Mouse (Mus musculus): Measurements from ENCODE around the gene Nolc1.
"Not testable (repeated sequence)": the region's sequence is repeated elsewhere in the genome, so short reads cannot be mapped to it uniquely, and the experiment has no call there.

Nolc1 gene

DNA sequence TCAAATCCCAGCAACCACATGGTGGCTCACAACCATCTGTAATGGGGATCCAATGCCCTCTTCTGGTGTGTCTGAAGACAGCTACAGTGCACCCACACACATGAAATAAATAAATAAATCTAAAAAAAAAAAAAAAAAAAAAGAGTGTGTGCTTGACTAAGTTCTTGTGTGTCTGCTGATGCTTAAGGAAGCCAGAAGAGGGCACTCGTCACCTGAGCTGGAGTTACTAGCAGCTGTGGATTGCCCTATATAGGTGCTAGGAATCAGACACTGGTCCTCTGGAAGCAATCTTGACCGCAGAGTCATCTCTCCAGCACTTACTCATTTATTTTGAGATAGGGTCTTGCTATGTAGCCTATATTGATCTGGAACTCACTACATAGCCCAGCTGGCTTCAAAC, 18.5 kb downstream of the Nolc1 start:
- DNase-seq = no peak

DNA sequence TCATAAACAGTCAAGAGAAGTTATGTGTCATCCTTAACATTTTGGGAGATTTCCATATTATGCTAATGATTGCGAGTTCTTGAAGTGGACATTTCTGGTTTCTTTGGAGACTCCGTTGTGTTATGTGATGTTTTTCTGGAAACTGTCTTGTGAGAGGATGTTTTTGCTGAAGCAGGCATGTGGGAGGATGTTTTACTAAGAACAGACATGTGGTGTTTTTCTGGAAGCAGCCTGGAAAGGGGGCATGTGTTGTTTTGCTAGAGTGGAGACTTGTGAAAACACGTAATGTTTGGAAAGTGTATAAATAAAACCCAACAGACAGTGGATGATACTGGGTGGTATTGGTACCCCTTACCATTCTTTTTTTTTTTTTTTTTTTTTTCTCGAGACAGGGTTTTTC, 19.6 kb downstream of the Nolc1 start:
- DNase-seq = no peak

DNA sequence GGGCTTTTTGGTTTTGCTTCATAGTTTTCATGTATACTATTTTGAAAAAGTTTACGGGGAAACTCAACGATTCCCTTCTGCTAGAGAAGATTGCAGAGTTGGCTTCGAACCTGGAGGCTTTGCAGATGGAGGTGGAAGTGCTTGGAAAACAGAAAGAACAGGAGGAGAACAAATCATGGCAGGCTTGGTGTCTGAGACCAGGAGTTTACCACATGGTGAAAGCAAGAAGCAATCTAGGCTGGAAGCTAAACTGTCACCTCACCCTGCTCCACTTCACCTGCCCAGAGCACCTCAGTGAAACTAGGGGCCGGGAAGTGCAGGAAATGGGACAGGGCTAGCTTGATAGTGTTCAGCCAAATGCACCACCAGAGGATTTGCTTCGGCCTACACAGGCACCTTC, 20.7 kb downstream of the Nolc1 start:
- no peak for DNase-seq

DNA sequence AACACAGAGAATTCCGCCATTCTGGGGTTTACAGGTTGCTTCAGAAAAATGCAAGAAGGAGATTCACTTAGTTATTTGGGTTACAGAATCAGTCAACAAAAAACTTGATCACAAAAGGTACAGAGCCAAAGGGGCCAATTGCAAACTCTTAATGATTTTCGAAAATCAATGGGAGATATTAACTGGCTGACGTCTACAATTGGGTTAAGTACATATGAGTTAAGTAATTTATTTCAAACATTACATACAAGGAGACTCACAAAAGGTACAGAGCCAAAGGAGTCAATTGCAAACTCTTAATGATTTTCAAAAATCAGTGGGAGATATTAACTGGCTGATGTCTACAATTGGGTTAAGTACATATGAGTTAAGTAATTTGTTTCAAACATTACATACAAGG, 23.9 kb downstream of the Nolc1 start:
- DNase-seq = no peak

DNA sequence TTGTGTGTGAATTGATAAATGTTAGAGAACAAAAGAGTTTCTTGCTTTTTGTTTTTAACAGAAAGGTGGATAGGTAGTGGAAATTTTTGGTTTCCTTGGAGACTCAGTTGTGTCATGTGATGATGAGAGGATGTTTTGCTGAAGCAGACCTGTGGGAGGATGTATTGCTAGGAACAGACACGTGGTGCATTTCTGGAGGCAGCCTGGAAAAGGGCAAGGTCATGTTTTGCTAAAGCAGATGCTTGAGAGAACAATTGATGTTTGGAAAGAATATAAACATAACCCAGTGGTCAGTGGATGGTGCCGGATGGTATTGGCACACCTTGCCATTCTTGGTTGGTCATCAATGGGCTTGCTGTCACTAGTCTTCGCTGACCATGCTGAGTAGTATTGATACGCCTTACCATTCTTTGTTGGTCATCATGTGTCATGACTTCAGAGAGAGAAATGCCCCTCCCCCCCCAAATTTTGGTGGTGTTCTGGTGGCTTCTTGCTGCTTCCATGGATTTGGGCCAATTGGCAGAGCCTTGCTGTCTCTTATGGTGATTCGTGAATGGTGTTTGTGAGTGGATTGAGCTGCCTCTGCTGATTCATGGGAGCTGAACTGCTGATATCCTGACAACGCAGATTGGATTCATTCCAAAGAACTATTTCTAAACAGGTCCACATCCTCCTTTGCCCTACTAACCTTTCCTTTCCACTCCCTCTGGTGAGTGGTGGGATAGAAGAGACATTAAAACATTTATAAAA, 27.9 kb downstream of the Nolc1 start:
- DNase-seq = no peak

DNA sequence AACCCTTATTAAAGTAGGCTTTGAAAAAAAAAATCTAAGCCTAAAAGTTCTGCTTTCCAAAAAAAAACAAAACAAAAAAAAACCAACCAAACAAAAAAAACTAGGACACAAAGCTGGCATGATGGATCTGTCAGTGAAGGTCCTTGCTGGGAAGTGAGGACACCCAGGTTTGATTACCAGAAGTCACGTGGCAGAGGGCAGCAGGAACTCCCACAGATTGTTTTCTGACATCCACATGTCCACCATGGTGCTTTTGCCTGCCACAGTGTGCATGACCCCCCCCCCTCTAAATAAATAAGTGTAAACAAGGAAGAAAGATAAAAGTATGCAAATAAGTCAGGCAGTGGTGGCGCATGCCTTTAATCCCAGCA, 28.5 kb downstream of the Nolc1 start:
- no peak for DNase-seq

DNA sequence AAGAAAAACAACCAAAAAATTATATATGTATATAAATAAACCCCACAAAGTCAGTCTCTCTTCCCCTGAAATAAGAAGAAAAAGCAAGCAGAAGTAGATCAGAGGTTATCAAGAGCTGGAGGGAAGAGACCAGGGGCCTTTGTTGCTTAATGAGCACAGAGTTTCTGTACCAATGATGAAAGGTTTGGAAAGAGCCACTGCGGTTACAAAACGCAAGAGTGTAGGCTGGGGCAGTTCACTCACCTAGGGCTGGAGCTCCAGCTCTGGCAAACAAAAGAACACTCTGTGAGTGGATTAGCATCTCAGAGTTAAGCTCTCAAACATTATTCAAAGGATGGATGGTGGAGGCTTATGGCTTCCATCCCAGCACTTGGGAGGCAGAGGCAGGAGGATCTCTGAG, 34.6 kb downstream of the Nolc1 start:
- DNase-seq = no peak

DNA sequence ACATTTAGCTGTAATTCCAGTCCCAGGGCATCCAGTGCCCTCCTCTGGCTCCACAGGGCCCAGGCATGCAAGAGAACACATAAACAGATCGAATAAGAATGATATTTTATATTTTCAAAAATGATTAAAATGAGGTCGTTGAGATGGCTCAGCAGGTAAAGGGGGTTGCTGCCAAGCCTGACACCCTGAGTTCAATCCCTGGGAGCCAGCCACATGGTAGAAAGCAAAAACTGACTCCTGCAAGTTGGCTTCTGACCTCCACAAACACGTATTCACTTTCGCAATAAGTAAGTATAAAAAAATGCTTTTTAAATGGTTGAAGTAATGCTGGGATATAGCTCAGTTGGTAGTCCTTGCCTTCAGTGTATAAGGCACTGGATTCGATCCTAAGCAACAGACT, 35.1 kb downstream of the Nolc1 start:
- no peak for DNase-seq

DNA sequence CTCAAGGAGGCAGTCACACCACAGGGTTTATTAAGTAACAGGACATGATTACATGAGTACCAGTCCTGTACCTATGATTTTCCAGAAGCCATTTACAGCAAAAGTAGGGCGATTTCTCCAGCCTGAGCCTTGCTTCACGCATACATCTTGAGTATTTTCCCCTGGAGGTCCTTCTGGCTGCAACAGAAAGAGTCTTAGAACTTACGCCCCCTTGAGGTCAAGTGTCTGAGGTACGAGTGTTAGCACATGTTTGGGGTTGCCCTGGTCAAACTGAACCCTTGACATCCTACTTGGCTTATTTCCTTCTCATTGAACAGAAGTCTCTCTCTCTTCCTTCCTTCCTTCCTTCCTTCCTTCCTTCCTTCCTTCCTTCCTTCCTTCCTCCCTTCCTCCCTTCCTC, 39.0 kb downstream of the Nolc1 start:
- DNase-seq = no peak

DNA sequence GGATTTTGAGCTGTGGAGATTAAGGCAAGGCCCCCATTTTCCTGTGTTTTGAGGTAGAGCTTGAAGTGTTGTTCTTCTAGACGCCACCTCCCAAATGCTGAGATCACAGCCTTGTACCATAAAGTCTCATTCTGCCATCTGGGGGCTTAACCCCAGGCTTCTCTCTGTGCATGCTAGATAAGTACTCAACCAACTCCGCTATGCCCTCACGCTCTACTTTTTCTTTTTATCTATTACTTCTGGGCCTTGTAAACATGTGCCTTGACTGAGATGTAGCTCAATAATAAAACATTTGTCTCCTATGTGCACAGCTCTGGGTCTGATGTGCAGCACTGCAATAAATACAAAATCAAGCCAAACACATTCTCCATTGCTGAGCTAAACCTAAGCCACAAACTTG, 43.8 kb downstream of the Nolc1 start:
- DNase-seq = no peak

DNA sequence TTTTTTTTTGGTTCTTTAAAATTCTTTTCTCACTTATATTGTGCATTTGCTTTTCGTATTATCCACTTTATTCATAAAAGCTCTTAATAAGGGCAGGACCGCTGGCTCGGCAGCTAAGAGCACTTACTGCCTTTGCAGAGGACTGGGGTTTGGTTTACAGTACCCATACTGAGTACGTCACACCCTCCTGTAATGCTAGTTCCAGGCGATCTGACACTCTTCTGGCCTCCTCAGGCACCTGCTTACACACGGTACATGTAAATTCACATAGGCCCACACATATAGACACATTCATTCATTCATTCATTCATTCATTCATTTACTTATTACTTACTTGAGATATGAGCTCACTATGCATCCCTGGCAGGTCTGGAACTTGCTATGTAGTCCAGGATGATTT, 45.2 kb downstream of the Nolc1 start:
- DNase-seq = no peak

DNA sequence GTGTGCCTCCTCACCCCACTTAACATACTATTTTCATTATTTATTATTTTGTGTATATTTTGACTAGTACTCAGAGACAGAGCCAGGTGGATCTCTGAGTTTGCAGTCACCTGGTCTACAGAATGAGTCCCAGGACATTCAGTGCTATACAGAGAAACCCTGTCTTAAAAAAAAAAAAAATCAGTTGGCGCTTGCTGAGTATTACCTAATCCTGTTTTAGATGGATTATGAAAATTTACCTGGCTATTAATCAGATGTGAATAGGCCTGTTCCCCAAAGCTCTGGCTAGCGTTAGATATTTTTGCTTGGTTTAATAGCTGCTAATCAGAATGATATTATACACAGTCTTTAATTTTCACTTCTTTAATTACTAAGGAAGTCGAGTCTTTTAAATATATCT, 48.2 kb downstream of the Nolc1 start:
- DNase-seq = no peak

DNA sequence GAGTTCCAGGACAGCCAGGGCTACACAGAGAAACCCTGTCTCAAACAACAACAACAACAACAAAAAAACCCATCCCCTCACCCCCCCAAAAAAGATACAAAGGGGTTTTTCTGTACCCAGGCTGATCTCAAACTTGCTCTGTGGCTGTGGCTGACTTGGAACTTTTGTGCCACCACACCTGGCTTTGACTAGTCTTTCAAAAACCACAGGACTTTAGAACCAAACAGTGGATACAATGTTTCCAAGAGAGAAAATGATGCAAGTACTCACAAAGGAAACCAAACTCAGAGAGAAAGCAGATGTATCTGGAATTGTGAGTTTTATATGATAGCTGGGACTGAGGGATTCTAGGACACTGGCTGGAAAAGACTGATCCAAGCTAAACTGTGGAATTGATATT, 49.0 kb downstream of the Nolc1 start:
- DNase-seq = no peak

DNA sequence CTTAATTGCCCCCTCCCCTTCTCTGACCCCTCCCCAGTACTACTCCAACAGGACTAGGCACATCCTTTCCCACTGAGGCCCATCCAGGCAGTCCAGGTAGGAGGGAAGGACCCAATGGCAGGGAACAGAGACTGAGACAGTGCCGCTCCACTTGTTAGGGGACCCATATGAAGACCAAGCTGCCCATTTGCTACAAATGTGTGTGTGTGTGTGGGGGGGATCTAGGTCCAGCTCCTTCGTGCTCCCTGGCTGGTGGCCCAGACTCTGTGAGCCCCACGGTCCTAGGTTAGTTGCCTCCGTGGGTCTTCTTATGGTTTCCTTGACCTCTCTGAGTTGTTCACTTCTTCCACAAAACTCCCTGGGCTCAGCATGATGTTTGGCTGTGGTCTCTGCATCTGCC, 50.6 kb downstream of the Nolc1 start:
- DNase-seq = no peak

DNA sequence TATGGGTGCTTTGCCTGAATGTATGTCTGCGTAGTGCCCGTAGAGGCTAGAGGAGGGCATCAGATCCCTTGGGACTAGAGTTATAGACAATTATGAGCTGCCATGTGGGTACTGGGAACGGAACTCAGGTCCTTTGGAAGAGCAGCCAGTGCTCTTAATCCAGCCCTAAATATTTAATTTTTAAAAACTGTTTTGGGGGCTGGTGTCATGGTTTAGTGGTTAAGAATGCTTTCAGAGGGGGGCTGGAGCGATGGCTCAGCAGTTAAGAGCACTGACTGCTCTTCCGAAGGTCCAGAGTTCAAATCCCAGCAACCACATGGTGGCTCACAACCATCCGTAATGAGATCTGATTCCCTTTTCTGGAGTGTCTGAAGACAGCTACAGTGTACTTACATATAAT, 54.1 kb downstream of the Nolc1 start:
- not testable (repeated sequence) for DNase-seq

DNA sequence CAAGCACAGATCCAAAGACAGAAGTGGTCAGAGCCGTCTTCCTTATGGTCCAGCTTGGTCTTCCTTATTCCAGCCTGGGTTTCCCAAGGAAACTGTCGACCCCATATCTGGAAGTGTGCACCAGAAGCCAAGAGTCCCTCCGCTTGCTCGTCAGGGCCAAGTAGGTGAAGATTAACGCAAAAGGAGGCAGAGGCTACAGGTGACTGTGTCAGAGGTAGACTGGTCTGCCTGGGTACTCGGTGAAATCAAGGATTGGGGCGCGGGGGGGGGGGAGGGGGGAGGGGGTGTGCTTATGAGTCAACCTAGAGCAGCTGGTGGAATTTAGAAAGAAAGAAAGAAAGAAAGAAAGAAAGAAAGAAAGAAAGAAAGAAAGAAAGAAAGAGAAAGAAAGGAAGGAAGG, 55.6 kb downstream of the Nolc1 start:
- DNase-seq = no peak

DNA sequence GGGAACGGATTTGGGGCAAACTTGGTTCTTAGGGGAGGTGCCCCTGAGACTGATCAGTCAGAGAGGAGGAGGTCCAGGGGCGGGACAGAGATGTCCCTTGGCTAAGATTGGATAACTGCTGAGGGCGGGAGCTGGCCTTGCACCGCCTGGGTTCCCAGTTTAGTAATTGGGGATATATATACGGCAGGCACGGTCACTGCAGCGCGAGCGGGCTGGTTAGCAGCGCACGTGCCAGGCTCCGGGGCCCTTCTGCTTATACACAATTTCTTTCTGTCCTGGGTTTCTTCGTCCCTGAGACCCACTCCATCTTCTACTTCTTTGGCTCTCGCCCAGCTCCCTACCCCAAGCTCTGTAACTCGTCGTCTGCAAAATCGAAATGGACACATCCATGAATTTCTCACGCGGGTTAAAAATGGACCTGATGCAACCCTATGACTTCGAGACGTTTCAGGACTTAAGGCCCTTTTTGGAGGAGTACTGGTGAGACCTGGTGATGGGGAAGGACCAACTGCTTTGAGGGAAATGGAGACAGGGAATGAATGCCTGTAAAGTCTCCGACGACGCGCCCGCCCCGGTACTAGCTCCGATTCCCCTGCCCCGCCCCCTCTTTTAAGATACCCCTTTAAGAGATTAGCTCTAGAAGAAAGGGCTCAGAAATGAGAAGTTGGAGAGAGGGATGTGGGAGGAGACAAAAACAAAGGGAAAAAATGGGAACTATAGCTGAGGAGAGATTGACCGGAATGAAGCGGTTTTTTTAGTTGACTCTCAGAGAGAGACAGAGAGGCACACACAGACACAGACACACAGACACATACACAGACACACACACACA, 56.2 kb downstream of the Nolc1 start, which contains the start of gene Elovl3:
Gene Elovl3, plus strand, starts transcription at position 204 of the 832 bp plus-strand sequence.
- DNase-seq = peak; percentile 13

DNA sequence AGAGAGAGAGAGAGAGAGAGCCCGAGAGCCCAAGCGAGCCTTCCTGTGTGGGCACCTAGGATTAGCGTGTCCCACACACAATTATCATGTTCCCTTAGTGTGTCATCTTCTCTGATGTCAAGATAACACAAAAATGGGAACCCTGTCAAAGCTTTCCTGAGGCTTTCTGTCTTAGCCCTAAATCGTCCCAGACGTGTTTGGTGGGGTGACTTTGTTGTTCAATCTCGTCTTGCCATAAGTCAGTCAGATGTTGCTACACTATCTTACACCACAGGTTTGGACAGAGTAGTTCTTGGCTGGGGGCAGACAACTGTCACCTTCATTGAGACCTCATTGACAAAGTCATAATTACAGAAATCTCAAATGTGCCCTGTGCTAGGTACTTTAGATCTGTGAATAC, 56.9 kb downstream of the Nolc1 start:
- DNase-seq = no peak

Measured in kidney, adult 11 months (tissue).